Mouse (Mus musculus): ENCODE data around the gene Wdr78. TPM values are rescaled to one million over a fixed set of nuclear protein-coding genes. Genes with fewer than 3 reads are reported as not detected.

The Wdr78 gene
- 0.38 and 0.46 TPM in 2 replicates for polyA plus RNA-seq (2015; fragmentation: Nextera tagmentation; extraction: Ambion mirVana)

GRCm38 (mm10) chr4:103114184-103115111 is at the start of gene Wdr78, which contains the start of gene Mier1:
TSS of gene Wdr78 (minus strand) at chr4:103114555.
TSS of gene Mier1 (plus strand) at chr4:103114390.

GRCm38 (mm10) chr4:103026621-103027020 is 87.7 kb downstream of the Wdr78 start, which contains the start of gene Insl5:
TSS of gene Insl5 (minus strand) at chr4:103026842.

Other genes starting within 250 kb of the Wdr78 start
- 0.15 TPM in 1 of 2 replicates, not detected in the other for gene Tctex1d1, start 135.9 kb downstream of the Wdr78 start, polyA plus RNA-seq (2015; fragmentation: Nextera tagmentation; extraction: Ambion mirVana)
- not detected in 2 replicates for gene Insl5, start 87.7 kb downstream of the Wdr78 start, polyA plus RNA-seq (2015; fragmentation: Nextera tagmentation; extraction: Ambion mirVana)
- 63.2 and 63.6 TPM in 2 replicates for gene Mier1, start 165 bp downstream of the Wdr78 start, polyA plus RNA-seq (2015; fragmentation: Nextera tagmentation; extraction: Ambion mirVana)
- 4.7 and 4.9 TPM in 2 replicates for gene Slc35d1, start 100.6 kb upstream of the Wdr78 start, polyA plus RNA-seq (2015; fragmentation: Nextera tagmentation; extraction: Ambion mirVana)
- not detected in 2 replicates for gene 4921539E11Rik, start 176.3 kb upstream of the Wdr78 start, polyA plus RNA-seq (2015; fragmentation: Nextera tagmentation; extraction: Ambion mirVana)
- gene Oma1, start 199.3 kb upstream of the Wdr78 start, polyA plus RNA-seq (2015; fragmentation: Nextera tagmentation; extraction: Ambion mirVana) = 9.1 and 11.8 TPM in 2 replicates